Mouse (Mus musculus) lung, embryonic 15.5 days (tissue): ENCODE data around the gene Zfp710. TPM values are rescaled to one million over a fixed set of nuclear protein-coding genes. Genes with fewer than 3 reads are reported as not detected.
"Not testable (repeated sequence)": the region's sequence is repeated elsewhere in the genome, so short reads cannot be mapped to it uniquely, and the experiment has no call there.

ENCODE experiments used
- ATAC-seq: fragments of 200-750 bp; cut with Nextera tagmentation; 2 replicates; pipeline ENCODE4 v1.8.0; 2017; ENCODE audit warnings: moderate number of reproducible peaks, borderline replicate concordance; ENCODE audit not compliant: low FRiP score, low TSS enrichment; ENCODE audit errors: extremely low read depth
- H3K27ac ChIP-seq: fragments of 300-500 bp; sonication (generic); 2 replicates; pipeline ENCODE4 v1.5.1; 2015; ENCODE audit warnings: moderate library complexity, mild to moderate bottlenecking, inconsistent platforms
- H3K27me3 ChIP-seq: fragments of 300-500 bp; sonication (generic); 2 replicates; pipeline ENCODE4 v1.6.1; 2015; ENCODE audit warnings: inconsistent platforms
- H3K36me3 ChIP-seq: fragments of 300-500 bp; sonication (generic); 2 replicates; pipeline ENCODE4 v1.6.1; 2015; ENCODE audit warnings: inconsistent platforms
- H3K4me1 ChIP-seq: fragments of 300-500 bp; sonication (generic); 2 replicates; pipeline ENCODE4 v1.6.1; 2015; ENCODE audit warnings: inconsistent platforms
- H3K4me2 ChIP-seq: fragments of 300-500 bp; sonication (generic); 2 replicates; pipeline ENCODE4 v1.6.1; 2015; ENCODE audit warnings: inconsistent platforms, mild to moderate bottlenecking, moderate library complexity
- H3K4me3 ChIP-seq: fragments of 300-500 bp; sonication (generic); 2 replicates; pipeline ENCODE4 v1.5.1; 2015; ENCODE audit warnings: mild to moderate bottlenecking, inconsistent platforms
- H3K9ac ChIP-seq: fragments of 300-500 bp; sonication (generic); 2 replicates; pipeline ENCODE4 v1.6.1; 2015; ENCODE audit warnings: inconsistent platforms
- H3K9me3 ChIP-seq: fragments of 300-500 bp; sonication (generic); 2 replicates; pipeline ENCODE4 v1.6.1; 2016; ENCODE audit warnings: inconsistent platforms
- WGBS: fragments of 180-500 bp; shearing (Covaris S2); methylation state at CpG from one replicate; pipeline ENCODE4 v1.1.7; 2015; 5-methylcytosine and 5-hydroxymethylcytosine counted together
- polyA plus RNA-seq: library from polyadenylated mRNA; unstranded; fragments of >200 nt; fragmentation: Nextera tagmentation; extraction: Ambion mirVana; gene quantifications from 2 replicates; pipeline ENCODE4 v1.2.1, GENCODE M21; 2015

Gene Zfp710
- polyA plus RNA-seq: 15.5 and 17.6 TPM in 2 replicates

- ATAC-seq: peak; percentile 89
- WGBS: under 1% methylated on average over 42 of the region's 42 CpGs
These were observed at the start of gene Zfp710 for GRCm38 (mm10) chr7:80024521-80025390. TSS of gene Zfp710 (plus strand) at chr7:80024814.

DNA sequence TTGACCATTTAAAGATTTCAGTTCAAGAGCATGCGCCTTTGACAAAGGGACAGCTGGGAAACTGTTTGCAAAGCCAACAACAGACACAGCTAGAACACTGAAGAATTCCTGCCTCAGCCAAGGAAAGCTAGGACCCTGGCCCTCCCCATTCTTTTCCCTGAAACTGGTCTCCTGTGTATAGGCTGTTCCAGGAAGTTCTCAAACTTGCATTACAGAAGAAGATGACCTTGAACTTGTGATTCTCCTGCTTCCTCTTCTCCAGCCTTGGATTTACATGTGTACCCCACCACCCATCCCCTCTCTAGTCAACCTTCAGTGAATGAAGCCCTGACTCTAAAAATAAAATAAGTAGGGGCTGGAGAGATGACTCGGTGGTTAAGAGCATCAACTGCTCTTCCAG, 49.3 kb upstream of the Zfp710 start:
- Histone ChIP-seq H3K9me3 (no peaks in the 10 kb centered on the region), H3K27me3 (no peaks in the 10 kb centered on the region), H3K9ac (no peak overlapping the region), H3K4me1 (no peaks in the 10 kb centered on the region), H3K36me3 (no peaks in the 10 kb centered on the region), H3K27ac (no peak overlapping the region), H3K4me3 (no peak overlapping the region), H3K4me2 (no peak overlapping the region)
- WGBS: 86% methylated on average over 2 of the region's 2 CpGs
- ATAC-seq: no peak

More at GRCm38 (mm10) chr7:80024521-80025390, at the start of gene Zfp710:
- Histone ChIP-seq H3K4me3 (peak within 1 kb of the TSS; percentile 70), H3K4me2 (peak within 1 kb of the TSS; percentile 95), H3K9me3 (no peaks in the 10 kb centered on the region), H3K36me3 (no peaks in the 10 kb centered on the region), H3K9ac (peak within 1 kb of the TSS; percentile 86), H3K27ac (peak within 1 kb of the TSS; percentile 100), H3K4me1 (peaks cover 30% of the 10 kb centered on the region), H3K27me3 (no peaks in the 10 kb centered on the region)

DNA sequence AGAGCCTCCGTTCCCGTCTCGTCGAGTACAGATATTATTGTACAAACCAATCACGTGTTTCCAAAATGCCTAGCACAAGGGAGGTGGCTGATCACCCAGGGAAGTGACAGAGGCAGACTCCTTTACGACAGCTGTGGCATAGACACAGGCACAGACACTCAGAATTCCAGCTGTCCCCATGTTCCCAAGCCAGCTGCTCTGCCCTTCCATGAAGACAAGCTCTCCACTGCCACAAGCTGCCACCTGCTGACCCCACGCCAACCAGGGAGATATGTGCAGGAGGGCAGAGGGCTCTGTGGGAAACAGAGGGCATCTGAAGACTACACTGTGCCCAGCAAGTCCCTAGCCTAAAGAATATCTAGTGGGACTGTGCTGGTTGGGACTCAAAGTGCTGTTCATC, 37.9 kb upstream of the Zfp710 start:
- H3K9ac ChIP-seq: no peak overlapping the region
- 89% methylated on average over 7 of the region's 7 CpGs for WGBS
- ATAC-seq: no peak

GRCm38 (mm10) chr7:79987745-79988144, 36.9 kb upstream of the Zfp710 start:
- Histone ChIP-seq H3K4me3 (no peak overlapping the region), H3K27me3 (no peaks in the 10 kb centered on the region), H3K27ac (no peak overlapping the region), H3K4me2 (no peak overlapping the region), H3K9ac (no peak overlapping the region), H3K4me1 (no peaks in the 10 kb centered on the region), H3K36me3 (no peaks in the 10 kb centered on the region), H3K9me3 (no peaks in the 10 kb centered on the region)
- ATAC-seq: no peak
- WGBS: 31% methylated on average over 3 of the region's 3 CpGs

More for the DNA sequence above, 37.9 kb upstream of the Zfp710 start:
- no peak overlapping the region for H3K4me2 ChIP-seq
- H3K4me3 ChIP-seq: no peak overlapping the region
- H3K9me3 ChIP-seq: no peaks in the 10 kb centered on the region
- no peak overlapping the region for H3K27ac ChIP-seq
- no peaks in the 10 kb centered on the region for H3K4me1 ChIP-seq
- H3K36me3 ChIP-seq: no peaks in the 10 kb centered on the region
- H3K27me3 ChIP-seq: no peaks in the 10 kb centered on the region

- H3K4me3 ChIP-seq, H3K9ac ChIP-seq, H3K4me2 ChIP-seq, H3K4me1 ChIP-seq, H3K27ac ChIP-seq, H3K36me3 ChIP-seq, H3K9me3 ChIP-seq, ATAC-seq, H3K27me3 ChIP-seq: not testable (repeated sequence)
- 88% methylated on average over 1 of the region's 1 CpGs for WGBS
These were observed 36.1 kb upstream of the Zfp710 start for GRCm38 (mm10) chr7:79988466-79988865.

GRCm38 (mm10) chr7:79994476-79994875, 30.1 kb upstream of the Zfp710 start:
- Histone ChIP-seq H3K36me3 (no peaks in the 10 kb centered on the region), H3K27me3 (no peaks in the 10 kb centered on the region), H3K9me3 (no peaks in the 10 kb centered on the region), H3K4me2 (no peak overlapping the region), H3K4me3 (no peak overlapping the region), H3K27ac (no peak overlapping the region), H3K4me1 (no peaks in the 10 kb centered on the region), H3K9ac (no peak overlapping the region)
- ATAC-seq: no peak; the same call in 1 of the 2 replicates
- 26% methylated on average over 8 of the region's 8 CpGs for WGBS

DNA sequence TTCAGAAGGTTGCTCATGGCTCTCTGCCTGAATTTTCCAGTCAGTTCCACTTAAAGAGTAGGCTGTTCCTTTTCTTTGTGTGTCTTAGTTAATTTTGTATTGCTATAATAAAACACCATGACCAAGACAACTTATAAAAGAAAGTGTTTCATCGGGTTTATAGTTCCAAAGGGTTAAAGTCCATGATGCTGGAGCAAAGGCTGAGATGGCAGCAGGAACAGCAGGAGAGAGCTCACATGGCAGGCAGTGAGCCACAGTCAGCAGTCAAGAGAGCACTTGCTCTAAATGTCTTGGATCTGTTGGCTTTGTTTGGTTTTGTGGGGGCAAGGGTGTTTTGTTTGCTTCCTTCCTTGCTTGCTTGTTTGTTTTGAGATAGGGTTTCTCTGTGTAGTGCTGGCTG, 26.9 kb upstream of the Zfp710 start:
- Histone ChIP-seq H3K4me2 (no peak overlapping the region), H3K9ac (no peak overlapping the region), H3K27me3 (no peaks in the 10 kb centered on the region), H3K27ac (no peak overlapping the region), H3K4me1 (no peaks in the 10 kb centered on the region), H3K9me3 (no peaks in the 10 kb centered on the region), H3K4me3 (no peak overlapping the region), H3K36me3 (no peaks in the 10 kb centered on the region)
- ATAC-seq: no peak
- 89% methylated on average over 1 of the region's 1 CpGs for WGBS

GRCm38 (mm10) chr7:80002353-80003055, 22.1 kb upstream of the Zfp710 start:
- Histone ChIP-seq H3K4me2 (no peak overlapping the region), H3K4me1 (no peaks in the 10 kb centered on the region), H3K9me3 (no peaks in the 10 kb centered on the region), H3K27ac (no peak overlapping the region), H3K9ac (no peak overlapping the region), H3K4me3 (no peak overlapping the region), H3K36me3 (no peaks in the 10 kb centered on the region), H3K27me3 (no peaks in the 10 kb centered on the region)
- ATAC-seq: no peak
- whole genome bisulfite sequencing: 82% methylated on average over 11 of the region's 11 CpGs

DNA sequence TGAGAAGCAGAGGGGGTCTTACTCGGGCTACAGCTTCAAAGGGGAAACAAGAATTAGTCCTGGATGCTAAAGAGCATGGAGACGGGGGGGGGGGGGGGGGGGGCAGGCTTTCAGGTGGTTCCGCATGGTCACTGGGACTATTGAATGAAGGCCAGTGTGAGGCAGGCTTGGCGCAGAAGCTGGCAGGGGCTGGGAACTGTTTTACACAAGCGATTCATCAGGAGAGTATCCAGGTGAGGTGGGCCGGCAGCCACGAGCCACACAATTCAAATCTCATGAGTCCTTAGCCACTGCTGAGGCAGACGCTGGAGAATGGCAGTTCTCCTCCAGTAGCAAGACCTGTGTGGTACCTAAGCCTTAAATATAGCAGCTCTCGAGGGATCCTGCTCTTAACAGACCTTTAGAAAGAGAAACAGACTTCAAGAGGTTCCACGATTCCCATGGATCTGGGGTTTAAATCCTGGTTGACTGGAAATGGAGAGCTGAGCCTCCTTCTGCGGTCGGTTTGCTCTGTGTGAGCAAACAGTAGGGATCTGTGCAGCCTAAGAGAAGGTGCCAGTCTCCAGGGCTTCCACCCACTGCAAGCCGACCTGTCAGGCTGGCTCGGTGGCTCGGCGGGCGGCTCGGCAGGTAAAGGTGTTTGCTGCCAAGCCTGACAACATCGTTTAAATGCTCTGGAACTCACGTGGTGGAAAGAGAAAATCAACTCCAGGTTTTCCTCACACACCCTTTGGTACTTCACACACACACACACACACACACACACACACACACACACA, 19.6 kb upstream of the Zfp710 start:
- no peaks in the 10 kb centered on the region for H3K4me1 ChIP-seq
- ATAC-seq: no peak; the same call in 1 of the 2 replicates

GRCm38 (mm10) chr7:80010680-80011079, 13.9 kb upstream of the Zfp710 start:
- Histone ChIP-seq H3K4me3 (no peak overlapping the region), H3K27me3 (no peaks in the 10 kb centered on the region), H3K9ac (no peak overlapping the region), H3K27ac (no peak overlapping the region), H3K4me2 (no peak overlapping the region), H3K36me3 (no peaks in the 10 kb centered on the region), H3K9me3 (no peaks in the 10 kb centered on the region), H3K4me1 (no peaks in the 10 kb centered on the region)
- 67% methylated on average over 5 of the region's 5 CpGs for WGBS
- ATAC-seq: no peak

More for the DNA sequence above, 19.6 kb upstream of the Zfp710 start:
- peak overlapping the region; percentile 81 for H3K27ac ChIP-seq
- no peaks in the 10 kb centered on the region for H3K9me3 ChIP-seq
- H3K9ac ChIP-seq: no peak overlapping the region
- H3K36me3 ChIP-seq: no peaks in the 10 kb centered on the region
- no peaks in the 10 kb centered on the region for H3K27me3 ChIP-seq
- peak overlapping the region; percentile 43 for H3K4me2 ChIP-seq
- no peak overlapping the region for H3K4me3 ChIP-seq
- WGBS: 44% methylated on average over 20 of the region's 20 CpGs

- Histone ChIP-seq H3K9me3 (no peaks in the 10 kb centered on the region), H3K36me3 (no peaks in the 10 kb centered on the region), H3K4me3 (no peak overlapping the region), H3K4me2 (no peak overlapping the region), H3K4me1 (no peaks in the 10 kb centered on the region), H3K27me3 (no peaks in the 10 kb centered on the region), H3K27ac (no peak overlapping the region), H3K9ac (no peak overlapping the region)
- 63% methylated on average over 2 of the region's 2 CpGs for WGBS
- ATAC-seq: no peak
These were observed 13.1 kb upstream of the Zfp710 start for GRCm38 (mm10) chr7:80011470-80011869.
